Mouse (Mus musculus) right cerebral cortex, postnatal 10 days (tissue): Measurements from ENCODE around the gene Pak6.

Source experiments
- DNase-seq, 2 experiments: peaks; one replicate each; pipeline ENCODE4 v3.0.0; 2021; ENCODE audit warnings: low spot score in 2 of 2

Pak6 gene

DNA sequence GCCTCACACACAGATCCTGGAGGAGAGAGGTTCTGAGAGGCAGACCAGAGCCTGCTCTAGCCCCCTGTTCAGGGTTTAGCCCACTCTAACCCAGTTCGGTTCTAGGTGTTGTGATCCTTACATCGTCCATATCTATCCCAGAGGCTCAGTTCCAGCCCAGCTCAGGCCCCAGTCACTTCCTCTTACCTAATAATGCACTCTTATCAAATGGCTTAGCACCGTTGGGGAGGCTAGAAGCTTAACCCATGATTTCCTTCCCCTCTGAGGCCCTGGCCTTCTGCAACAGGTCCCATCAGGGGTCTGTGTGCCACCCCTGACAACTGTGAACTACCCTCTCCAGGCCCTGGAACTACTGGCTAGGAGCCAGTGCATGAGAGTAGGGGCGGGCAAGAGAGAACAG lies 66.1 kb downstream of the Pak6 start:
- peak in 1 of 2 experiments; percentile 19 for DNase-seq

DNA sequence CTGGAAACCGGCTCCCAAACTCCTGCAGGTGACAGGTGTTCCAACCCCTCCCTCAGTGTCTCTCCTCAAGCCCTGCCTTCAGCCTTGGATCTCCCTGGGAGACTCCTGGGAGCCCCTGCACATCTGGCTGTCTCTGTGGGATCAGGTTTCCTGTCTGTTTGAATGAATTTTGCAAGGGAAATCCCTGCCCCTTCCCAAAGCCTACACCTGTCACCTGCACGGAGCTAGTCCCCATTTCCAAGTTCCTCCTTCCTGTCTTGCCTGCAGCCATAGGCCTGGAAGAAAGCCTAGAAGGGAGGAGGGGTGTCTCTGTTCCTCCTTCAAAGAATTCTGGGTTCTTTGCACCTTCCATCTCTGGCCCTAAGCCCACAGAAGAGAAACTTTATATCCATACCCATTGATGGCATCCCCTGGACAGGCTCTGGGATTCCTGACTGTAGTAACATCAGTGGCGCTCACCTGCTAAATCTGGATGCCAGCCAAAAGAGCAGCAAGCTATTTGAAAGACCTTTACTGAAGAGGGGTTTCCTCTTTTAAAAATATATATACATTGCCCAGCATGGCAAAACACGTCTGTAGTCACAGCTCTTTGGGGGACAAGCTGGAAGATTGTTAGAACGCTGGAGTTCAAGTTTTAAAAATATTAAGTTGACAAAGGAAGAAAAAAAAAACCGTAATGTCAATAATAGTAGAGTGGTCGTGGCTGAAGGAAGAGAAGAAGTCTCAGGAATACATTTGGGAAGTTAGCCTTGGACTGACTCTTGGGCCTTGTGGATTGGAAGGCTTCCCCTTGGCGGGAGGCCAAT lies 66.9 kb downstream of the Pak6 start:
- peak in 1 of 2 experiments; percentile 27 for DNase-seq

DNA sequence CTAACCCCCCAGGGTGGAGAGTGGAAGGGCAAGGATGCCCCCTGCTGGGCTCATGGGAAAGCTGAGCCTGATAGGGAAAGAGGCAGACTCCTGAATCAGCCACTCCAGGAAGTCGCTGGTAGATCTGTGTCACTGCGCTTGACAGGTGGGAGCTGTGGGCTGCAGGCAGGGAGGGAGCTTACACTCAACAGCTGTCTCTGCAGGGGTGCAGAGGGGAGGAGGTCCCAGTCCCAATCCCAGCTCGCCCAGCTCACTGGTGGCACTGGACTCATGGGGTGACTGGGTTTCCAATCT lies 67.5 kb downstream of the Pak6 start:
- DNase-seq: peak; percentile 83 to 90

DNA sequence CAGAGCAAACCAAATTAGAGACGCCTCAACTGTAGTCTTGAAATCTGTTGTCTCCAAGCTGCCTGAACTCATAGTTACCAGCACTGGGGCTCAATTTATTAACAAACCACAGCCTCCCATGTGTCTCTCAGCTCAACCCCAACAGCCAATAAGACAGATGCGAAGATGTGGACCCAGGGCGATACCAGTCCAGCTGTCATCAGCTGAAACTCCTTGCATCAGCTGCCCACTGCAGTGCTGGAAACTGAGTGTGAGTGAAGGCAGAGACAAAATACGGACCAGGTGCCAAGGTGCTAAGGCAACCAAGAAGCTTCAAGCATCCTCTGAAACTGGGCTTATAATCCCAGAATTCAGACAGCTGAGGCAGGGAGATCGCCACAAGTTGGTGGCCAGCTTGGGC lies 68.9 kb downstream of the Pak6 start:
- peak in 1 of 2 experiments; percentile 18 for DNase-seq

DNA sequence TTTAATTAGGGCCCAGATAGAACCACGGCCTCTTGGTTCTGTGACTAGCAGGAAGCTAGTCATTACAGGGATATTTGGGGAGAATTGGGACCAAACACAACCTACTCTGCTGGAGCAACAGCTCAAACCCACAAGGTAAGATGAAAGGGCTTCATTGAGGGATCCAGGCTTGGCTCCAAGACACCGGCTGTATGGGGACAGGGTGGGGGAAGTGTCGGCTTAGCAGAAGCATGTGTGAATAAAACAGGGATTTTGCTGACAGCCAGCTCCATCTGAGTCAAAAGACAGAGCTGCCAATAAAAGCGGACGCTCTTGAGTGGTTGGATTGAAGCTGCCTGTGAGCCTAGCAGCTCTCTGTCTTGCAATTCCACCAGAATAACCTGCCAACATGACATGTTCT lies 70.2 kb downstream of the Pak6 start:
- DNase-seq: peak; percentile 74 to 84

DNA sequence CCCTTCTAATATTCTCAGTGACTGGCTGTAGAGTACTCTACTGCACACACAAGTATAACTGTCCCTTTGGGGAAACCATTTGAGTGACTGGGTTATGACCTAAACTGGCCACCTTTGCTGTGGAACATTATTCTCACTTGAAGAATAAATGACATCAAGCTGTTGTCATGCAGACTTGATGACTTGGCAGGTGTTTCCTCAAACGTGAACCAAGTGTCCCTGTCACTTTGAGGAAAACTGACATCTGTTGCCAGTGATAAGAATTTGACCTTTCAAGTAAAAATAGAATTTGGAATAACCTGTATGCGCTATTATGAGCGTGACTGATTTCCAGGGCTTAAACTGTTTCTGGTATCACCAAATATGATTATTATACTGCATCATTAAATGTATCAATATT lies 77.2 kb downstream of the Pak6 start:
- peak in 1 of 2 experiments; percentile 9 for DNase-seq

DNA sequence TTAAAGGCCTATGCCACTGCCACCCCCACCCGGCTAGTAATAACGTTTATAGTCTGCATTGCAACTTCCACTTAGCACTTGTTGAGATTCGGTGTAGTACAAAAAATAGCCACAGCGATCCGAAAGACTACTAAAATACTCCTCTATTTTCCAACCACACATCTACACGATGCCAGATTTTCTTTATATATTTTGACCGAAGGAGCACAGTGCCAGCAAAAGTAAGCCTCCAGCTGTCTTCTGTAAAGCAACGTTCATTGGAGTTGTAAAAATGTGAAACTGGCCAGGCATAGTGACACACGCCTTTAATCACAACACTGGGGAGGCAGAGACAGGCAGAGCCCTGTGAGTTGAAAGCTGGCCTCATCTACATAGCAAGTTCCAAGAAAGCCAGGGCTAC lies 78.1 kb downstream of the Pak6 start:
- DNase-seq: peak; percentile 33 to 77

DNA sequence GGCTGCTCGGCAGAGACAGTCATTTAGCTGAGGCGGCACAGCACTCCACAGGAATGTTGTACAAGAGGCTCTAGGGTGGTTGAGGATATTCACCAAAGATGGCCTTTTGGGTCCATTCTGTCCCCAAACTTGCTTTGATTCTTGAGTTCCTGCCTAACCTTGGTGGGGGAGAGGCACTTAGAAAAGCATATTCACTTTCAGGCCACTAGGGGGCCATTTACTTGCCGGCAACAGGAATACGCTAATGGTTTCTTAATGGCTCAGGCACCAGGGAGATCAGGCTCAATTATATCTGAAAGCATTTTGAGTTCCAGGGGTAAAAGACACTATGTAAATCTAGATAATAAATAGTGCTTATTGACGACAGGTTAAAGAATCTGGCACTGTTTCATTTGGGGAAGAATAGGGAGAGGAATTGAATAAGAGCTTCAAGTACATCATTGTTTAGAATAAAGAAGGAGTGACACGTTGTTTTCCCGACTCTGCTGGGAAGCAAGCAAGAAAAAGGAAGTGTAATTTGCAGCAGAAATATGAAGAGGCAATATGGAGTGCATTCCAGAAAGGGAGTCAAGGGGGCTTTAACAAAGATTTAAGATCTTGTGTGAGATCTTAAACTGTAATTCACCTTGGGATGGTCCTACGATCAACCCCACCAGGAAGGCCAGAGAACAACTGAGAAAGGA lies 80.3 kb downstream of the Pak6 start:
- DNase-seq: no peak

DNA sequence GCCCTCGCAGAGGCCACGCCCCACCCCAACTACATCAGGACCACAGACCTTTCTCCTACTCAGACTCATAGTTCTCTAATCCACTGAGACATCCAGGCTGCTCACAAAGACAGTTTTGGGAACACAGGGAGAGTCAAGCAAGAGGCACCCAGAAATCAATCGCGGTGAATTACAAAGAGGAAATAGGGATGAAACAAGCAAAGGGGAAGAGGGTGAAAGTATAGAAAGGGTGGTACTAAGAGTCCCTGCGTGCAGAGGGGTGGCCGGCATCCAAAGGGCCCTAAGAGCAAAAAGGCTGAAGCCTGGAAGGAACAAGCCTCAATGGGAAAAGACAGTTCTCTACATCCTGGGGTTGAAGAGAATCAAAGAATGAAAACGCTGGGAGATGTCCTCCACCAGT lies 81.5 kb downstream of the Pak6 start:
- peak in 1 of 2 experiments; percentile 16 for DNase-seq

DNA sequence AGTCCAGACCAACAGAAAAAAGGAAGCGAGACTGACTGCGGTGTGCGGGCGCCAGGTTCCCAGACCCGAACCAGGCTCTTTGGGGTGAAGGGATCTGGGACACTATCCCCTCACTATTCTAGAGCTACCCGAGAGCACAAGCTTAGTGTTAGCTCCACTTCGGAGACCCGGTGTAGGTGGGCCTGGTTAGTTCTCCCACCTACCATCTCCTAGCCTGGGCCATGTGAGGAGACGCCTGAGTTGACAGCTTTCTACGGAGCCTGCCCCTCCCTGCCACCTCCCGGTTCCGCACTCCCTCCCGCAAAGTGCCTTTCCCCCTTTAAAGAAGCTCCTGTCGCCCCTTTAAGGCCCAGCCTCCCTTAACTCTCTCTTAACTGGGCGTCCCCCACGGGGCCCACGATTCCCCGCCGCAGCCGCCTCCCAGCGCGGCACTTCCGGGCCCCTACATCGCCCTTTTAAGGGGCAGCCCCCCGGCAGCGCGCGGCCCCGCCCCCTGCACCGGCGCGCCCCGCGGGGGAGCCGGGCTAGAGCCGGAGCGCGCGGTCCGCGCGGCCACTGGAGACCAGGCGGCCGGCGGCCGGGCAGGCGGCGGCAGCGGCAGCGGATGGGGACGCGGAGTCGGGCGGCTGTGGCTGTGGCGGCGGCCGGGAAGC lies 82.3 kb downstream of the Pak6 start, which contains the start of gene Inafm2:
Gene Inafm2, plus strand, starts transcription at position 527 of the 653 bp plus-strand sequence.
- peak; percentile 95 for DNase-seq

DNA sequence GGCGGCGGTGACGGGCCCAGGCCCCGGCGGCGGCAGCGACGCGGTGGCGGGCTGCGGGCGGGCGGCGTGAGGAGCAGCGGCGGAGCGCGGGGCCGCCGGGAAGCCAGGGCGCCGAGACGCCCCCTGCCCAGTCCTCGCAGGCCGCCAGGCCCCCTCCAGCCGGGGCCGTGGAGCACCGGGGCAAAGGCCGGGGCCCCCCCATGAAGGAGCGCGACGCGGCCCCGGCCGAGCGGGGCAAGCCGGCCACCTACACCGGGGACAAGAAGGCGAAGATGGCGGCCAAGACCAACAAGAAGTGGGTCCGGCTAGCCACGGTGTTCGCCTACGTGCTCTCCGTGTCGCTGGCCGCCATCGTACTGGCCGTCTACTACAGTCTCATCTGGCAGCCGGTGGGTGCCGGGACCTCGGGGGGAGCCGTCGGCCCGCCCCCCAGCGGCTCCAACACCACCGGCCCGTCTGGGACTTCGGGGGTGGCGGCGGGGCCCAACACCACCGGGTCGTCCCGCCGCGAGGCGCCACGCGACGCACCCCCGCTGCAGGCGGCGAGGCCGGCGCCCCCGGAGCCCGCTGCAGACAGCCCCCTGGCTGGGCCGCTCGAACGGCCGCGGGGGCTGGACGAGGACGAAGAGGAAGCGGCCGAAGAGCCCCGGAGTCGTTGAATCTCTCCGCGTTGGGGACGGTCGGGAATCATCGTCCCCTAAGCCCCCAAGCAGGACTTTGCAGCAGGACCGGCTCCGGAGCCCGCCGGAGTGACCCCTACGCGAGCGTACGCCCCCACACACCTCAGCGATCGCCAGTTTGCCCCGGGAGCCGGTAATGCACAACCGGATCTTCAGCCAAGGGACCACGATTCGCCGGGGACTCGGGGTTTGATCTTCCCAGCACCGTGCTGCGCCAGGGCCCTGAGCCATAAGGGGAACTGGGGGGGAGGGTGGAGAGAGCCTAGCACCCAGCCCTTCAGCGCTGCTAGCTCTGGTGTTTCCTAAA lies 83.1 kb downstream of the Pak6 start:
- DNase-seq: peak; percentile 53 to 57

DNA sequence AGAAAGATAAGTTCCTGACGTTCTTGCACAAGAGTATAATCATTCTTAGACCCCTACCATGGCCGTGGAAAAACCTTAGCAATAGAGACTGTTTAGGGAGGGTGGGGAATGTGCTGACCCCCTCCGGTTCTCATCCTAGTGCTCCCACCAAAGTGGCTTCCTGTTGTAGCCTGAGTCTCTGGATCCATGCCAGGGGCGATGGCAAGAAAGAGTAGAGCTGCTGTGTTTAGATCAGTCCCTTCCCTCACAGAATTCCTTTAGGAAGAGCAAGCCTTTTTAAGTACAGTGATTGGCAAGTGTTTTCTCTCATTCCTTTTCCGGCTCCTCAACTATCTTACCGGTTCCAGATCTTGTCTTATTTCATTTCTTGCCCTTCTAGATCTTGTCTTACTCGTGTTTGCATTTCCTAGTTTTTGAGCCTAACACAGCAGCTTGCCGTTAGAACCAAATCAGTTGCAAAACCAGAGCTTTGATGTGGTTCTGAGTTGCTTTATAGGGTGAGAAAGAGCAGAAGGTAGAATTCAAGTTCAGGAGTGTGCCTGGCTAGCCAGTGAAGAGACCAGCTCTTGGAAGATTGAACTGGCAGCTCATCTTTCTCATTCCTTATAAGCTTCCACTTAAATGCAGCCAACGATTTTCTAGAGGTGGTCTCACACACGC lies 84.3 kb downstream of the Pak6 start:
- DNase-seq: peak; percentile 67 to 69
